Mouse (Mus musculus): ENCODE measurements at regions not wholly inside any gene's neighbourhood (a gene's known extent, or its start where the extent isn't known, plus 50 kb on each side); places are given as distances from the start of the nearest gene placed in this dataset.

- Histone ChIP-seq H3K9ac (ENCODE audit: low read depth, low read length) (no peak overlapping the region), H3K4me1 (ENCODE audit: control insufficient read depth, insufficient read depth, low read length) (peaks cover 14% of the 10 kb centered on the region)
Observed at GRCm38 (mm10) chr15:62107976-62108375, 1185.2 kb upstream of the A1bg start.

GRCm38 (mm10) chr15:62106518-62106975 is 1183.7 kb upstream of the A1bg start:
- Histone ChIP-seq H3K27ac (replicated peaks; ENCODE audit: low read depth, low read length) (no peak overlapping the region; the same call in 1 of the 2 replicates), H3K4me1 (ENCODE audit: control insufficient read depth, insufficient read depth, low read length) (peaks cover 14% of the 10 kb centered on the region), H3K9me3 (ENCODE audit: control insufficient read depth, low read length) (peaks cover 14% of the 10 kb centered on the region; the same call in 1 of the 2 replicates), H3K36me3 (ENCODE audit: control insufficient read depth, insufficient read depth, low read length) (no peaks in the 10 kb centered on the region), H3K9ac (ENCODE audit: low read depth, low read length) (no peak overlapping the region), H3K4me2 (ENCODE audit: low read depth, low read length) (no peak overlapping the region), H3K4me3 (ENCODE audit: low read depth, low read length) (no peak overlapping the region), H3K27me3 (replicated peaks; ENCODE audit: control insufficient read depth, insufficient read depth, low read length) (no peaks in the 10 kb centered on the region)
- DNase-seq (ENCODE audit: low spot score): peak; percentile 94
- ATAC-seq (ENCODE audit: low read depth): peak; percentile 82
- 9% methylated on average over 5 of the region's 5 CpGs for WGBS

More at GRCm38 (mm10) chr15:62107976-62108375, 1185.2 kb upstream of the A1bg start:
- no peak for ATAC-seq (ENCODE audit: low read depth)
- H3K4me3 ChIP-seq (ENCODE audit: low read depth, low read length): no peak overlapping the region
- H3K9me3 ChIP-seq (ENCODE audit: control insufficient read depth, low read length): 0 out of 2 replicates have a peak, but pooled peaks cover 1% of the 10 kb centered on the region
- no peaks in the 10 kb centered on the region for H3K36me3 ChIP-seq (ENCODE audit: control insufficient read depth, insufficient read depth, low read length)
- no peaks in the 10 kb centered on the region for H3K27me3 ChIP-seq (replicated peaks; ENCODE audit: control insufficient read depth, insufficient read depth, low read length)
- no peak overlapping the region for H3K27ac ChIP-seq (replicated peaks; ENCODE audit: low read depth, low read length)
- H3K4me2 ChIP-seq (ENCODE audit: low read depth, low read length): no peak overlapping the region
- WGBS: 66% methylated on average over 3 of the region's 3 CpGs
- no peak for DNase-seq (ENCODE audit: low spot score)

GRCm38 (mm10) chr15:62105483-62105882 is 1182.7 kb upstream of the A1bg start:
- Histone ChIP-seq H3K9me3 (ENCODE audit: control insufficient read depth, low read length) (peaks cover 14% of the 10 kb centered on the region; the same call in 1 of the 2 replicates), H3K4me1 (ENCODE audit: control insufficient read depth, insufficient read depth, low read length) (peaks cover 14% of the 10 kb centered on the region), H3K27me3 (replicated peaks; ENCODE audit: control insufficient read depth, insufficient read depth, low read length) (no peaks in the 10 kb centered on the region), H3K36me3 (ENCODE audit: control insufficient read depth, insufficient read depth, low read length) (no peaks in the 10 kb centered on the region), H3K27ac (replicated peaks; ENCODE audit: low read depth, low read length) (no peak overlapping the region), H3K4me2 (ENCODE audit: low read depth, low read length) (no peak overlapping the region), H3K4me3 (ENCODE audit: low read depth, low read length) (no peak overlapping the region), H3K9ac (ENCODE audit: low read depth, low read length) (no peak overlapping the region)
- DNase-seq (ENCODE audit: low spot score): no peak
- no peak for ATAC-seq (ENCODE audit: low read depth)
- WGBS: 54% methylated on average over 9 of the region's 9 CpGs

- peaks cover 14% of the 10 kb centered on the region; the same call in 1 of the 2 replicates for H3K9me3 ChIP-seq (ENCODE audit: control insufficient read depth, low read length)
- WGBS: 49% methylated on average over 7 of the region's 7 CpGs
- H3K27ac ChIP-seq (replicated peaks; ENCODE audit: low read depth, low read length): no peak overlapping the region
- ATAC-seq (ENCODE audit: low read depth) (no peak), DNase-seq (ENCODE audit: low spot score) (peak; percentile 37)
- no peak overlapping the region for H3K4me3 ChIP-seq (ENCODE audit: low read depth, low read length)
- H3K4me2 ChIP-seq (ENCODE audit: low read depth, low read length): no peak overlapping the region
- no peak overlapping the region for H3K9ac ChIP-seq (ENCODE audit: low read depth, low read length)
- peaks cover 14% of the 10 kb centered on the region for H3K4me1 ChIP-seq (ENCODE audit: control insufficient read depth, insufficient read depth, low read length)
- H3K27me3 ChIP-seq (replicated peaks; ENCODE audit: control insufficient read depth, insufficient read depth, low read length): no peaks in the 10 kb centered on the region
- H3K36me3 ChIP-seq (ENCODE audit: control insufficient read depth, insufficient read depth, low read length): no peaks in the 10 kb centered on the region
Observed at GRCm38 (mm10) chr15:62104653-62105052, 1181.8 kb upstream of the A1bg start.

GRCm38 (mm10) chr15:62099683-62100082 is 1176.9 kb upstream of the A1bg start:
- DNase-seq (ENCODE audit: low spot score): no peak
- Histone ChIP-seq H3K4me3 (ENCODE audit: low read depth, low read length) (no peak overlapping the region), H3K27ac (replicated peaks; ENCODE audit: low read depth, low read length) (no peak overlapping the region), H3K9ac (ENCODE audit: low read depth, low read length) (no peak overlapping the region), H3K4me1 (ENCODE audit: control insufficient read depth, insufficient read depth, low read length) (0 out of 2 replicates have a peak, but pooled peaks cover 4% of the 10 kb centered on the region), H3K4me2 (ENCODE audit: low read depth, low read length) (no peak overlapping the region), H3K36me3 (ENCODE audit: control insufficient read depth, insufficient read depth, low read length) (no peaks in the 10 kb centered on the region), H3K9me3 (ENCODE audit: control insufficient read depth, low read length) (peaks cover 14% of the 10 kb centered on the region; the same call in 1 of the 2 replicates), H3K27me3 (replicated peaks; ENCODE audit: control insufficient read depth, insufficient read depth, low read length) (no peaks in the 10 kb centered on the region)
- ATAC-seq (ENCODE audit: low read depth): no peak
- WGBS: 90% methylated on average over 6 of the region's 6 CpGs

GRCm38 (mm10) chr15:62098791-62099660 is 1176.2 kb upstream of the A1bg start:
- Histone ChIP-seq H3K4me1 (ENCODE audit: control insufficient read depth, insufficient read depth, low read length) (0 out of 2 replicates have a peak, but pooled peaks cover 4% of the 10 kb centered on the region), H3K4me3 (ENCODE audit: low read depth, low read length) (no peak overlapping the region), H3K9me3 (ENCODE audit: control insufficient read depth, low read length) (peaks cover 14% of the 10 kb centered on the region; the same call in 1 of the 2 replicates), H3K9ac (ENCODE audit: low read depth, low read length) (no peak overlapping the region), H3K27ac (replicated peaks; ENCODE audit: low read depth, low read length) (no peak overlapping the region), H3K27me3 (replicated peaks; ENCODE audit: control insufficient read depth, insufficient read depth, low read length) (no peaks in the 10 kb centered on the region), H3K36me3 (ENCODE audit: control insufficient read depth, insufficient read depth, low read length) (no peaks in the 10 kb centered on the region), H3K4me2 (ENCODE audit: low read depth, low read length) (no peak overlapping the region)
- ATAC-seq (ENCODE audit: low read depth) (no peak), DNase-seq (ENCODE audit: low spot score) (no peak)
- 46% methylated on average over 15 of the region's 16 CpGs for whole genome bisulfite sequencing

- Histone ChIP-seq H3K27me3 (replicated peaks; ENCODE audit: control insufficient read depth, insufficient read depth, low read length) (no peaks in the 10 kb centered on the region), H3K9me3 (ENCODE audit: control insufficient read depth, low read length) (peaks cover under 1% of the 10 kb centered on the region; the same call in 1 of the 2 replicates), H3K9ac (ENCODE audit: low read depth, low read length) (no peak overlapping the region), H3K4me2 (ENCODE audit: low read depth, low read length) (no peak overlapping the region), H3K36me3 (ENCODE audit: control insufficient read depth, insufficient read depth, low read length) (no peaks in the 10 kb centered on the region), H3K27ac (replicated peaks; ENCODE audit: low read depth, low read length) (no peak overlapping the region), H3K4me3 (ENCODE audit: low read depth, low read length) (no peak overlapping the region), H3K4me1 (ENCODE audit: control insufficient read depth, insufficient read depth, low read length) (0 out of 2 replicates have a peak, but pooled peaks cover 4% of the 10 kb centered on the region)
- DNase-seq (ENCODE audit: low spot score) (no peak), ATAC-seq (ENCODE audit: low read depth) (no peak)
- 87% methylated on average over 7 of the region's 7 CpGs for WGBS
Observed at GRCm38 (mm10) chr15:62096778-62097177, 1174.0 kb upstream of the A1bg start.

GRCm38 (mm10) chr15:62095198-62095597 is 1172.4 kb upstream of the A1bg start:
- no peak overlapping the region for H3K9ac ChIP-seq (ENCODE audit: low read depth, low read length)
- 87% methylated on average over 3 of the region's 3 CpGs for WGBS
- H3K27me3 ChIP-seq (replicated peaks; ENCODE audit: control insufficient read depth, insufficient read depth, low read length): no peaks in the 10 kb centered on the region
- ATAC-seq (ENCODE audit: low read depth): no peak
- DNase-seq (ENCODE audit: low spot score): no peak
- H3K9me3 ChIP-seq (ENCODE audit: control insufficient read depth, low read length): no peaks in the 10 kb centered on the region
- H3K4me2 ChIP-seq (ENCODE audit: low read depth, low read length): no peak overlapping the region
- no peaks in the 10 kb centered on the region for H3K36me3 ChIP-seq (ENCODE audit: control insufficient read depth, insufficient read depth, low read length)
- H3K4me3 ChIP-seq (ENCODE audit: low read depth, low read length): no peak overlapping the region
- 0 out of 2 replicates have a peak, but pooled peaks cover 4% of the 10 kb centered on the region for H3K4me1 ChIP-seq (ENCODE audit: control insufficient read depth, insufficient read depth, low read length)
- H3K27ac ChIP-seq (replicated peaks; ENCODE audit: low read depth, low read length): no peak overlapping the region
